Mouse (Mus musculus) liver, postnatal 0 days (tissue): Measurements from ENCODE around the gene Itga6. TPM values are rescaled to one million over a fixed set of nuclear protein-coding genes. Genes with fewer than 3 reads are reported as not detected.

Experiments
- ATAC-seq: fragments of 200-750 bp; cut with Nextera tagmentation; 2 replicates; pipeline ENCODE4 v1.8.0; 2017; ENCODE audit warnings: mild to moderate bottlenecking, moderate library complexity
- DNase-seq: peaks from one replicate; pipeline ENCODE4 v3.0.0-alpha.2; 2016
- H3K27ac ChIP-seq: fragments of 300-500 bp; sonication (generic); 2 replicates; pipeline ENCODE4 v1.5.1; 2014; ENCODE audit warnings: antibody characterized with exemption, moderate library complexity, mild to moderate bottlenecking, low read depth
- H3K27me3 ChIP-seq: fragments of 300-500 bp; sonication (generic); 2 replicates; pipeline ENCODE4 v1.6.1; 2014; ENCODE audit warnings: low read length, control low read depth, mixed read lengths; ENCODE audit not compliant: insufficient read depth
- H3K36me3 ChIP-seq: fragments of 300-500 bp; sonication (generic); replicated peaks from 2 replicates; pipeline ENCODE4 v1.6.1; 2014; ENCODE audit warnings: mild to moderate bottlenecking, control low read depth, low read length, moderate library complexity, mixed read lengths; ENCODE audit not compliant: insufficient read depth
- H3K4me1 ChIP-seq: fragments of 300-500 bp; sonication (generic); 2 replicates; pipeline ENCODE4 v1.6.1; 2014; ENCODE audit warnings: antibody characterized with exemption, mild to moderate bottlenecking, control low read depth; ENCODE audit not compliant: insufficient read depth
- H3K4me2 ChIP-seq: fragments of 300-500 bp; sonication (generic); 2 replicates; pipeline ENCODE4 v1.6.1; 2014; ENCODE audit warnings: low read depth, mild to moderate bottlenecking, low read length, moderate library complexity, mixed read lengths
- H3K4me3 ChIP-seq: fragments of 300-500 bp; sonication (generic); 2 replicates; pipeline ENCODE4 v1.5.1; 2014; ENCODE audit warnings: low read depth, low read length
- H3K9ac ChIP-seq: fragments of 300-500 bp; sonication (generic); replicated peaks from 2 replicates; pipeline ENCODE4 v1.6.1; 2014; ENCODE audit warnings: mild to moderate bottlenecking, moderate library complexity
- H3K9me3 ChIP-seq: fragments of 300-500 bp; sonication (generic); 2 replicates; pipeline ENCODE4 v1.6.1; 2016; ENCODE audit warnings: mild to moderate bottlenecking, control low read depth, low read length, mixed read lengths
- CTCF ChIP-seq: sonication (generic); IDR thresholded peaks from 2 replicates; pipeline ENCODE4 v1.5.1; 2016; ENCODE audit warnings: antibody characterized with exemption, low read depth
- EP300 ChIP-seq: IDR thresholded peaks from 2 replicates; pipeline ENCODE4 v1.6.1; 2016; ENCODE audit warnings: antibody characterized with exemption, low read depth, mild to moderate bottlenecking
- WGBS: fragments of 180-500 bp; shearing (Covaris S2); extraction: QIAGEN DNeasy Blood & Tissue Kit; methylation state at CpG from one replicate; pipeline ENCODE4 v1.1.7; 2014; ENCODE audit not compliant: insufficient replicate concordance; 5-methylcytosine and 5-hydroxymethylcytosine counted together
- polyA plus RNA-seq: library from polyadenylated mRNA; unstranded; fragments of >200 nt; fragmentation: Nextera tagmentation; extraction: Ambion mirVana; gene quantifications from 2 replicates; pipeline ENCODE4 v1.2.1, GENCODE M21; 2015

Itga6 gene
- polyA plus RNA-seq, 1 experiment from 2014 or later = 7.5 TPM

- ATAC-seq (no peak), DNase-seq (no peak)
- TF ChIP-seq CTCF (no peak), EP300 (no peak)
- Histone ChIP-seq H3K27me3 (no peaks in the 10 kb centered on the region), H3K36me3 (peaks cover 72% of the 10 kb centered on the region), H3K4me3 (no peak overlapping the region), H3K4me1 (no peaks in the 10 kb centered on the region), H3K4me2 (no peak overlapping the region), H3K9ac (no peak overlapping the region), H3K27ac (no peak overlapping the region), H3K9me3 (no peaks in the 10 kb centered on the region)
- WGBS = 93% methylated on average over 2 of the region's 2 CpGs
Observed at GRCm38 (mm10) chr2:71891536-71891935, 146.1 kb downstream of the Itga6 start.

- WGBS = 89% methylated on average over 7 of the region's 7 CpGs
- no peaks in the 10 kb centered on the region for H3K4me1 ChIP-seq
- peaks cover 73% of the 10 kb centered on the region for H3K36me3 ChIP-seq
- no peak for ATAC-seq
- H3K9ac ChIP-seq = no peak overlapping the region
- no peak for DNase-seq
- no peaks in the 10 kb centered on the region for H3K9me3 ChIP-seq
- TF ChIP-seq EP300 (no peak), CTCF (no peak)
- H3K4me2 ChIP-seq = no peak overlapping the region
- no peak overlapping the region for H3K4me3 ChIP-seq
- H3K27ac ChIP-seq = no peak overlapping the region
- H3K27me3 ChIP-seq = no peaks in the 10 kb centered on the region
Observed at GRCm38 (mm10) chr2:71892741-71893349, 147.4 kb downstream of the Itga6 start.

GRCm38 (mm10) chr2:71895596-71896286, 150.3 kb downstream of the Itga6 start:
- WGBS = 84% methylated on average over 13 of the region's 13 CpGs
- no peak for ATAC-seq
- no peaks in the 10 kb centered on the region for H3K4me1 ChIP-seq
- no peak overlapping the region for H3K9ac ChIP-seq
- H3K27ac ChIP-seq = no peak overlapping the region
- no peak overlapping the region for H3K4me3 ChIP-seq
- H3K9me3 ChIP-seq = no peaks in the 10 kb centered on the region
- no peak for DNase-seq
- no peaks in the 10 kb centered on the region for H3K27me3 ChIP-seq
- H3K36me3 ChIP-seq = peaks cover 68% of the 10 kb centered on the region
- TF ChIP-seq EP300 (no peak), CTCF (no peak)
- H3K4me2 ChIP-seq = no peak overlapping the region

GRCm38 (mm10) chr2:71897420-71897819, 152.0 kb downstream of the Itga6 start:
- peaks cover 62% of the 10 kb centered on the region for H3K36me3 ChIP-seq
- ATAC-seq (no peak), DNase-seq (no peak)
- no peaks in the 10 kb centered on the region for H3K4me1 ChIP-seq
- no peak overlapping the region for H3K4me2 ChIP-seq
- TF ChIP-seq CTCF = no peak
- no peak for TF ChIP-seq EP300
- H3K4me3 ChIP-seq = no peak overlapping the region
- H3K27ac ChIP-seq = no peak overlapping the region
- H3K9ac ChIP-seq = no peak overlapping the region
- 89% methylated on average over 12 of the region's 12 CpGs for WGBS
- no peaks in the 10 kb centered on the region for H3K9me3 ChIP-seq
- H3K27me3 ChIP-seq = no peaks in the 10 kb centered on the region

- WGBS = 45% methylated on average over 8 of the region's 8 CpGs
- DNase-seq (no peak), ATAC-seq (no peak)
- Histone ChIP-seq H3K4me2 (no peak overlapping the region), H3K9me3 (no peaks in the 10 kb centered on the region), H3K27me3 (no peaks in the 10 kb centered on the region), H3K27ac (no peak overlapping the region), H3K36me3 (peaks cover 53% of the 10 kb centered on the region), H3K9ac (no peak overlapping the region), H3K4me3 (no peak overlapping the region), H3K4me1 (no peaks in the 10 kb centered on the region)
- TF ChIP-seq EP300 = no peak
- peak; percentile 83 for TF ChIP-seq CTCF
Observed at GRCm38 (mm10) chr2:71898335-71898856, 153.0 kb downstream of the Itga6 start.

- peaks cover 46% of the 10 kb centered on the region for H3K36me3 ChIP-seq
- 81% methylated on average over 15 of the region's 15 CpGs for WGBS
Observed at GRCm38 (mm10) chr2:71899886-71900285, 154.5 kb downstream of the Itga6 start.

More at GRCm38 (mm10) chr2:71899886-71900285, 154.5 kb downstream of the Itga6 start:
- DNase-seq = no peak
- Histone ChIP-seq H3K4me3 (no peak overlapping the region), H3K9me3 (no peaks in the 10 kb centered on the region), H3K9ac (no peak overlapping the region), H3K4me1 (no peaks in the 10 kb centered on the region), H3K4me2 (no peak overlapping the region), H3K27me3 (no peaks in the 10 kb centered on the region), H3K27ac (no peak overlapping the region)
- TF ChIP-seq CTCF (no peak), EP300 (no peak)
- no peak for ATAC-seq
